Mouse (Mus musculus): ENCODE measurements at regions not wholly inside any gene's neighbourhood (a gene's known extent, or its start where the extent isn't known, plus 50 kb on each side); places are given as distances from the start of the nearest gene placed in this dataset.

DNA sequence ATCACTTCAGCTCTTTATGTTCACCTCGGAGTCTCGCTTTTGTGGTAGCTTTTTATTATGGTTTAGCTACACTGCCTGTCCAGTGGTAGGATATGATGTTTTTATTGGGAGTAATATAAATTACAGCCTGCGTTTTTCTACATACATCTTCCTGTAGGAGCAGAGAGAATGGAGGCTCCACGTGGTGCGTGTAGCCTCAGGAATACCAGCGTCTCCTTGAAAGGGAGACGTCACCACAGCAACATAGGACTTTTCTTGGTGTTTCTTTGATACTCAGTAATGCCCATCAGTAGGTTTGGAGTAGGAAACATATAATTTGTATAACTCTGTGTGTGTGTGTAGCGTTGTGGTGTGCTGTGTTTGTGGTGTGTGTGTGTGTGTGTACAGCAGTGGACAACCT is 150.7 kb downstream of the Ndufs4 start:
- 75% methylated on average over 8 of the region's 8 CpGs for WGBS

DNA sequence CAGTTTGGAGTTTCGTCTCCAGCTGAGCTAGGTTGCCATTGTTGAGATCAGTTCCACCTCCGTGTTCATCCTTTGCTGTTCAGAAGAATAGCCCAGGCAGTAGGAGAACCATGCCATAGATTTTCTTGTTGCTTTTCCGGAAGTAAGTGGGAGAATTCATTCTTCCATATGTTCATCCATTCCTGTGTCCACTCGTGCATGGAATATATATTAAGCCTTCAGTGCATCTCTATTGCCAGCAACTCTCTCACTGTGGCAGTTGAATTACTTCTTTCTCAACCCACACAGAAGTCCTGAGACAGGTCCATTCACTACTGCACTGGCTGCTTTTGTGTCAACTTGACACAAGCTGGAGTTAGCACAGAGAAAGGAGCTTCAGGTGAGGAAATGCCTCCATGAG is 152.2 kb downstream of the Ndufs4 start:
- no peaks in the 10 kb centered on the region for H3K9me3 ChIP-seq
- H3K27ac ChIP-seq (replicated peaks) = no peak overlapping the region
- H3K4me1 ChIP-seq (replicated peaks) = no peaks in the 10 kb centered on the region
- no peaks in the 10 kb centered on the region for H3K27me3 ChIP-seq
- H3K4me2 ChIP-seq = no peak overlapping the region
- no peak for ATAC-seq (ENCODE audit: low read depth)
- no peak overlapping the region for H3K9ac ChIP-seq
- 88% methylated on average over 4 of the region's 4 CpGs for WGBS
- no peaks in the 10 kb centered on the region for H3K36me3 ChIP-seq
- H3K4me3 ChIP-seq = no peak overlapping the region

More for the DNA sequence above, 150.7 kb downstream of the Ndufs4 start:
- Histone ChIP-seq H3K4me1 (replicated peaks) (no peaks in the 10 kb centered on the region), H3K4me3 (no peak overlapping the region), H3K9me3 (no peaks in the 10 kb centered on the region), H3K36me3 (no peaks in the 10 kb centered on the region), H3K27ac (replicated peaks) (no peak overlapping the region), H3K4me2 (no peak overlapping the region), H3K9ac (no peak overlapping the region), H3K27me3 (no peaks in the 10 kb centered on the region)
- no peak for ATAC-seq (ENCODE audit: low read depth)

DNA sequence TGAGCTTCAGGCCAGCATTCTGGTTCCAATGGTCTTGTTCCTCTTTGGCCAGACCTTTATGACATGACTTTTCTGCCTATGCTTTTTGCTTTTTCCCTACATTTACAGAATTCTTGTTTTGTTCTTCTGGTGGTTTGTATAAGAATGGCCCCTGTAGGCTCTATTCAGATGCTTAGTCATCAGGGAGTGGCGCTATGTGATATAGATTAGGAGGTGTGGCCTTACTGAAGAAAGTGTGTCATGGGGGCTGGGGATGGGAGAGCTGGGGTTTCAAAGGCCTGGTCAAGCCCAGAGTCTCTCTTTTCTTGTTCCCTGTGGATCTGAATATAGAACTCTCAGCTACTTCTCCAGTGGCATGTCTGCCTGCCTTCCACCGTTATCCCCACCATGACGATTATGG is 155.9 kb downstream of the Ndufs4 start:
- no peak for ATAC-seq (ENCODE audit: low read depth)
- Histone ChIP-seq H3K27ac (replicated peaks) (no peak overlapping the region), H3K4me2 (no peak overlapping the region), H3K4me1 (replicated peaks) (no peaks in the 10 kb centered on the region), H3K4me3 (no peak overlapping the region), H3K36me3 (no peaks in the 10 kb centered on the region), H3K9ac (no peak overlapping the region), H3K9me3 (no peaks in the 10 kb centered on the region), H3K27me3 (no peaks in the 10 kb centered on the region)
- WGBS = 92% methylated on average over 3 of the region's 3 CpGs

DNA sequence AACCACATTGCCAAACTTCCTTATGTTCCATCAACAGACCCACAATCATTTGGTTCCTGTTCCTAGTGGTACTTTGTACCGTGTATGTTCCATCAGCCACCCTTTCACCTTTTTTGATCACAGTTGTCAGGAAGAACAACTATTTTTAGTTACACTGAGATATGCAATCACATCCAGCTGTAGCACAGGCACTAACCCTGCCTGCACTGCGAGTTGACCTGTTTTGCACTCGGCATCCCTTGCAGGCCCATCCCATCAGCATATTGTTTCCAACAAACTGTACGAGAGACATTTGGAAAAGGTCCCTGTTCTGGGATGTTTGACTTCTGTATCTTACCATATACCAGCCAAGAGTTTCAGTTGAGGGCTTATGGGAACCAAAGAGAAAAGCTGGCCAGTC is 157.5 kb downstream of the Ndufs4 start:
- no peak overlapping the region for H3K9ac ChIP-seq
- whole genome bisulfite sequencing = 89% methylated on average over 4 of the region's 4 CpGs

DNA sequence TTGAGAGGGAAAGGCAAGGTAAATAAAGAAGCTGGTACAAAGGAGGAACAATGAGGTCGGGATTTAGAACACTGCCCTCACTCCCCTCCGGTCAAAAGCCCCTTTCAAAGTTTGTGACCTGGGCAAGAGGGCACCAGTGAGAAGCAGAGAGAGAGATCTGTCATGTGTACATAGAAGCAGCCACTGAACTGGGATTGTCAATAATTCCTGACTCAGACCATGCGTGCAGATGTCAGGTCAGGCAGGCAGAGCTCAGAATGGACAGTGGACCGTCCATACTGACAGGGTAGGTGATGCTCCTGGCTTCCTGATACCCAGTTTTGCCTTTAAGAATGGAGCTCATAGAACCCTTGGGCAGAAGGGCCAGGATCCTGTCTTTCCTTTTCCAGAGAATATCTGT is 161.0 kb downstream of the Ndufs4 start:
- H3K9ac ChIP-seq = no peak overlapping the region
- H3K27ac ChIP-seq (replicated peaks) = no peak overlapping the region
- no peaks in the 10 kb centered on the region for H3K9me3 ChIP-seq
- H3K36me3 ChIP-seq = no peaks in the 10 kb centered on the region
- no peaks in the 10 kb centered on the region for H3K4me1 ChIP-seq (replicated peaks)
- ATAC-seq (ENCODE audit: low read depth) = no peak
- H3K27me3 ChIP-seq = no peaks in the 10 kb centered on the region
- H3K4me2 ChIP-seq = no peak overlapping the region
- WGBS = 60% methylated on average over 4 of the region's 4 CpGs
- no peak overlapping the region for H3K4me3 ChIP-seq

More for the DNA sequence above, 157.5 kb downstream of the Ndufs4 start:
- Histone ChIP-seq H3K9me3 (no peaks in the 10 kb centered on the region), H3K36me3 (no peaks in the 10 kb centered on the region), H3K4me1 (replicated peaks) (no peaks in the 10 kb centered on the region), H3K27me3 (no peaks in the 10 kb centered on the region), H3K27ac (replicated peaks) (no peak overlapping the region), H3K4me2 (no peak overlapping the region), H3K4me3 (no peak overlapping the region)
- no peak for ATAC-seq (ENCODE audit: low read depth)

DNA sequence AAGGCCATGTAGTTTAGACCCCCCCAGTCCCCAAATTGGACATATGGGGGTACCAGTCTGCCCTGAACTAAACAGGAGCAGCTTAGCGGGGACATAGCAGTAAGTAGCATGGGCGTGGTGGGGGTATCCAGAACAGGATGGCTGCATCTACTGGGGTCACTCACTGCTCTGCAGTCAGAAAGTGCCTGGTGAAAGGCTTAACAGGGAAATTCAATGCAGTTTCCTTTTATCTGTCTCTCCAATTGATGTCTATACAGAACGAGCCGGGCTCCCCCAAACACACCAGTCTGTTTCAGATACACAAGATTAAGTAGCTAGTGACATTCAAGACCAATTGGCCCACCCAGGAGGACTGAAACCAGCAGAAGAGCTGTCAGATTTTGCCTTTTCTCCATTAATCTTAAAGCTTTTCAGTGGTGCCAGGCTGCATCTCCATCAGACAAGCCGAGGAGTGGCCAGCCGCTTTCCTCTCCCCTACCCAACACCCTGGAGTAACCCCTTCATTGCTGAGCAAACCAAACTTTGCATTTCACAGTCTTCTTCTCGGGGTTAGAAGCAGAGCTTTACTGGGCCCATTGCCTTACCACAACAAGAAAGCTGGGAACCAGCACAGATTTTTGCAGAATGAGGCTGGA is 161.7 kb downstream of the Ndufs4 start:
- Histone ChIP-seq H3K36me3 (no peaks in the 10 kb centered on the region), H3K9me3 (no peaks in the 10 kb centered on the region), H3K27ac (replicated peaks) (no peak overlapping the region), H3K4me1 (replicated peaks) (no peaks in the 10 kb centered on the region), H3K27me3 (no peaks in the 10 kb centered on the region), H3K4me3 (no peak overlapping the region), H3K4me2 (no peak overlapping the region), H3K9ac (no peak overlapping the region)
- no peak for ATAC-seq (ENCODE audit: low read depth)
- 52% methylated on average over 7 of the region's 7 CpGs for whole genome bisulfite sequencing

DNA sequence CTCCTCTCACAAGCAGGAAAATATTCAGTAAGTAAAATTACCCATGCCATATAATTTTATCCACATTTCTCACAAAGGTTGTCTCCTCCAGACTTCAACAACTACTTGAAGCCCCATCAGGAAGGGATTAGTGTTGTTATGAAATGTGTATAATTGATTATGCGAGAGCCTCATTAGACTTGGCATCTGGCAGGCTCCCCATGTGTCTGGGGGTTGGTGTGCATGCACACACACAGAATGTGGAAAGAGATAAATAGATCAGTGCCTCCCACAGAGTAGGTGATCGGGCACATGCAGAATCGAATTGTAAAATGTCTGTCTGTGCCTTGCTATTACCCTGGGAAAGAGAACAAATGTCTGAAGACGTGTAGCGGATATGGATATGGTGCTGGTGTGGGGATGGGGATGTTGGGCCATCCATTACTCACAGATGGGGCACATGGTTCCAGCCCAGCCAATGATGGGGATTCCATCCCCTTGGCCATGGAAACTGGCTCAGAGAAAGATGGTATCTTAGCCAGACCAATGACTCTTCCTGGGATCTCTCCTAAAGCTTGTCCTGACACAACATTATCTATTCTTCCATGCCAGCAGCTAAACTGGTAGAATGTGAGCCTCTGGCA is 168.1 kb downstream of the Ndufs4 start:
- ATAC-seq (ENCODE audit: low read depth) = 0 out of 2 replicates have a peak, but pooled peaks have one; percentile 8
- no peak overlapping the region for H3K4me3 ChIP-seq
- no peak overlapping the region for H3K9ac ChIP-seq
- WGBS = 61% methylated on average over 5 of the region's 5 CpGs
- H3K36me3 ChIP-seq = no peaks in the 10 kb centered on the region
- no peak overlapping the region for H3K4me2 ChIP-seq
- no peaks in the 10 kb centered on the region for H3K9me3 ChIP-seq
- no peak overlapping the region for H3K27ac ChIP-seq (replicated peaks)
- 0 out of 2 replicates have a peak, but pooled peaks cover 8% of the 10 kb centered on the region for H3K4me1 ChIP-seq (replicated peaks)
- no peaks in the 10 kb centered on the region for H3K27me3 ChIP-seq

DNA sequence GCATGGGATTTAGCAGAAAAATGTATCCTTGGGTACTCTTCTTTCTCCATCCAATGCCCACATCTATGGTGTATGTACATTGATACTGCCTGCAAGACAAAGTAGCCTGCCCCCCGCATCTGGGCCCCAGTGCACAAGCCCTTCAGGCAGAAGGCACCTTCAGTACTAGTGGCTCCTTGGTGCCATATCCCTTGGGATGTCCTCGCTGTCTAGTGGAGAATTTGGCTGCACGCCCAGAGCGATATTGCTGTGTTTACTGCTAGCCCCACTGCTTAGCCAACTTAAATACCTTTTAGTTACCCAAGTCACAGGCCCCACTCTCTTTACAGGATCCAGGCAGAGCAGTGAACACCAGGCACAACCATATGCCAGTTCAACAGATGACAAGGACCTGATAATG is 173.0 kb downstream of the Ndufs4 start:
- no peak overlapping the region for H3K4me2 ChIP-seq
- WGBS = 81% methylated on average over 4 of the region's 4 CpGs
- 0 out of 2 replicates have a peak, but pooled peaks cover 6% of the 10 kb centered on the region for H3K4me1 ChIP-seq (replicated peaks)
- no peak overlapping the region for H3K27ac ChIP-seq (replicated peaks)
- H3K9ac ChIP-seq = no peak overlapping the region
- ATAC-seq (ENCODE audit: low read depth) = no peak
- H3K36me3 ChIP-seq = no peaks in the 10 kb centered on the region
- H3K9me3 ChIP-seq = no peaks in the 10 kb centered on the region
- H3K27me3 ChIP-seq = no peaks in the 10 kb centered on the region
- H3K4me3 ChIP-seq = no peak overlapping the region

All from neural tube, embryonic 13.5 days (tissue).